Mouse (Mus musculus): Measurements from ENCODE around the gene Grk2.
A peak's percentile ranks its signal among the peaks of the same experiment; 100 is the strongest.

The Grk2 gene

GRCm38 (mm10) chr19:4303640-4303995, 2.4 kb downstream of the Grk2 start:
- no peak for DNase-seq (ENCODE audit: inconsistent ontology term)

DNA sequence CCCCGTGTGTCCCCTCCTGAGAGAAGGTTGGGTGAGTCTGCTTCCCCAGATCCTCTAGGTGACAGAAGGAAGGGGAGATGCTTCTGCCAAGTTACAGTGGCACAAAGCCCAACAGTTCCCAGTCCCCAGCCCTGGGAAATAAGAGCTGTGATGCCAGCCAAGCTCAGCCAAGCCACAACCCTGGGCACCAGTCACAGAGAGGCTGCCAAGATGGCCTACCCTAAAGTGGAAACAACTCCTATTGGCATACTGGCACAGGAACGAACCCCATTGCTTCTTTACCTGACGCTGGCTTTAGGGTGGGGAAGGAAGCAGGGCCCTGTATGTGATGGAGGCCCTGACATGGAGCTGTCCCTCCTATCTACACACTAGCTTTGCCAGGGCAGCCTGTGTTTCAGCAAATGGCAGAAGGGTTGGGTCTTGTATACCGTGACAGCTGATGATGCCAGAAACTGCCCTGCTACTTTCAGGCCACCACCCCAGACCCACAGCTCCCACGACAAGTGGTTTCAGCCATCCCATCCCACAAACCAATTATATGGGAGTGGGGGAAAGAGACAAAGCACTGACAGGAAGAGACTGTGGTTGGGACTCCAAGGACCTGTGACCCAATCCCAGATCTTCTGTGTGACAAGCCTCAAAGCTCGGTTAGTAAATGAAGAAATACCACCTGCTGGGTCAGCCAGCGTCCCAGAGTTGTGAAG, 2.9 kb downstream of the Grk2 start:
- peak; percentile 71 for DNase-seq (ENCODE audit: inconsistent ontology term)

GRCm38 (mm10) chr19:4301735-4302651, 4.0 kb downstream of the Grk2 start:
- no peak for DNase-seq (ENCODE audit: inconsistent ontology term)

GRCm38 (mm10) chr19:4300852-4301734, 4.9 kb downstream of the Grk2 start:
- DNase-seq (ENCODE audit: inconsistent ontology term), result no peak

- no peak for DNase-seq (ENCODE audit: inconsistent ontology term)
Observed at GRCm38 (mm10) chr19:4300271-4300704, 5.7 kb downstream of the Grk2 start.

- DNase-seq (ENCODE audit: inconsistent ontology term), result no peak
Observed at GRCm38 (mm10) chr19:4299574-4300270, 6.3 kb downstream of the Grk2 start.

GRCm38 (mm10) chr19:4299126-4299525, 6.9 kb downstream of the Grk2 start:
- no peak for DNase-seq (ENCODE audit: inconsistent ontology term)

DNA sequence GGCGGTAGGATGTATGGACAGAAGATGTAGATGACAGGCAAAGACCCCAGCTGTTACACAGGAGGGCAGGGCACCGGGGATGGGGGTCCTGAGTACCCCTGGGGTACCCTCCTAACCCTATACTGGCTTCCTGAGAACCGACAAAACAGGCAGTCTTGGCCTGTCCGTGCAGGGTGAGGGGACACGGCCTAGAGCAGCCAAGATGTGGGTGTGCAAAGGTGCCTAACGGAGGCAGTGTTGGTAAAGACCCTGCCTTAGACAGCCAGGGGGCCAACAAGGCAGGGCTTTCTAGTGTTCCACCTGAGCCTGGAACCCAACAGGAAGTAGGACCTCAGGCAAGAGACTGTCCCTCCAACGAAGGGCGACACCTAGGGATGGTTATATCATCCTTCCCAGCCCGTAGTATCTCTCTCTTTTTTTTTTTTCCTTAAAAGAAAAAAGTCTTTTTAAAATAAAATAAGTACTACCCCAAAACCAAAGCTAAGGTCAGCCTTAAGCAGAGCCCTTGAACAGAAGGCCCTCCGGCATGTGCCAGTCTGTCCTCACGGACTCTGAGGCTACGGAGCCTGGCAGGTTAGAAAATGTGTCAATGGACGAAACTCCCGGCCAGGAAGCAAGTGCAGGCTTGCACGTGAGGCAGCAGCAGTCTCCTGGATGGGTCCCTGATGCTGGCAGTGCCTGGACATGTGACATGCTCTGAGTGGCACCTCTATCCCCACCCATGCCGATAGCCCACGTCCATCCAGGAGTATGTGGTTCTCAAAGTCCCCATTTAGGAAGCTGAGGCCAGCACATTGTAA, 7.5 kb downstream of the Grk2 start:
- no peak for DNase-seq (ENCODE audit: inconsistent ontology term)

GRCm38 (mm10) chr19:4297851-4298250, 8.2 kb downstream of the Grk2 start:
- DNase-seq (ENCODE audit: inconsistent ontology term), result no peak

GRCm38 (mm10) chr19:4296611-4297010, 9.4 kb downstream of the Grk2 start:
- no peak for DNase-seq (ENCODE audit: inconsistent ontology term)

- no peak for DNase-seq (ENCODE audit: inconsistent ontology term)
Observed at GRCm38 (mm10) chr19:4295391-4295790, 10.6 kb downstream of the Grk2 start.

GRCm38 (mm10) chr19:4294381-4295097, 11.5 kb downstream of the Grk2 start:
- DNase-seq (ENCODE audit: inconsistent ontology term), result no peak

GRCm38 (mm10) chr19:4291161-4291560, 14.9 kb downstream of the Grk2 start:
- DNase-seq (ENCODE audit: inconsistent ontology term), result no peak

- no peak for DNase-seq (ENCODE audit: inconsistent ontology term)
Observed at GRCm38 (mm10) chr19:4290749-4291148, 15.3 kb downstream of the Grk2 start.

GRCm38 (mm10) chr19:4283653-4284052, 22.4 kb downstream of the Grk2 start:
- no peak for DNase-seq (ENCODE audit: inconsistent ontology term)

DNA sequence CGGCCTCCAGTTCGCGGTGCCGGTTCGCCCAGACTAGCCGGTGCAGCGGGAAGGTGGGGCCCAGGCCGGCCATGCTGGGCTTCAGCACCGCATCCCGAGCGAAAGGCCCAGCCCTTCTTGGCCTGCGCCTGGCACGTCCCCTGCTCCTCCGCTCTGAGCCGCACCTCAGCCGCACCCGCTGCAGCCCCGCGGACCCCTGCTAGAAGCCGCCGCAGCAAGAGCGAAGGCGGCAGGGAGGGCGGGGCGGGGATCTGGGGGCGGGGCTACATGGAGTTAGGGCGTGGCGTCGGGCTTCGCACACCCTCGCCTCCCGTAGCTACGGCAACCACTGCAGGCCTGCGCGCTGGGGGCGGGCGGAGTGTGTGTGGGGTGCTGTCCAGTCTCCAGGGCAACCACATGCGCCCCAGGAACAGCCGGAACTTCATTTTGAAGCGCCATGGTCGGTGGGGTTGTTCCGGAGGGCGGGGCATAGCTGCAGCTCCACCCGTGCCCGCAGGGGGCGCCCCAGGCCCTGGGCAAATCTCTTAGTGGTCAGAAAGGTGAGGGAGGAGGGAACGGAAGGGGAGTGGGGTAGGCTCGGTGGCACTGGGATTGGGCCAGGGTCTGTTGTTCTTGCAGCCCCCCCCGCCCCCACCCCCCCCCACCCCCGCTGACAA, 23.0 kb downstream of the Grk2 start, which contains the start of gene Ankrd13d:
Gene Ankrd13d (minus strand): TSS at position 240 of the 656 bp plus-strand sequence.
- peak; percentile 94 for DNase-seq (ENCODE audit: inconsistent ontology term)

DNA sequence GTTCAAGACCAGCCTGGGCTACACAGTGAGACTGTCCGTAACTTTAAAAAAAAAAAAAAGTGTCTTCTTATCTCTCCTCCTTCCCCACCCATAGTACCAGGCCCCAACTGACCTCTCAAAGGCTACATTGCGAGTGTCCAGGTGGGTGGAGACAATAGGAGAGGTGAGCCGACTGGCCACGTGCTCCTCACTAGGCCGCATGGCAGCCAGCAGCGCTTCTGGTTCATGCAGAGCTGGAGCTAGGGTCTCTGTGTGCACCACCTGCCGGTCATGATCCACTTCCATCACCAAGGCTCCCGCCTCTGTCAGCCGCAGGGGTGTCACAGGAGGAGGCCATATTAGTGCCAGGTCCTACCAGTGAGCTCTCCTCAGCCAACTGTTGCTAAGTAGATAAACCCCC, 25.6 kb downstream of the Grk2 start:
- no peak for DNase-seq (ENCODE audit: inconsistent ontology term)

DNA sequence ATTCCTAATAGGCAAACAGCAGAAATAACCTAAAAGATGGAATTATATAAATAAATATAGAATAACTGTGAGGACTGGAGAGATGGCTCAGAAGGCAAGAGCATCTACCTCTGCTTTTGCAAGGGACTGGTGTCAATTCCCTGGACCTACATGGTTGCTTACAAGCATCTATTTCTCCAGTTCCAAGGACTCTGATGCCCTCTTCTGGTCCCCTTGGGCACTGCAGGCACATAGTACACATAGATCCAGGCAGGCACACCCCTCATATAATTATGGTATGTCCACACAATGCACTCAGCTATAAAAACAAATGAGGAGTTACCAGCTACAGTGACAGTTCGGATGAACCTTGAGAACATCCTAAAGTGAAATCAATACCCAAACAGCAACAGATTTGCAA, 26.5 kb downstream of the Grk2 start:
- no peak for DNase-seq (ENCODE audit: inconsistent ontology term)

DNA sequence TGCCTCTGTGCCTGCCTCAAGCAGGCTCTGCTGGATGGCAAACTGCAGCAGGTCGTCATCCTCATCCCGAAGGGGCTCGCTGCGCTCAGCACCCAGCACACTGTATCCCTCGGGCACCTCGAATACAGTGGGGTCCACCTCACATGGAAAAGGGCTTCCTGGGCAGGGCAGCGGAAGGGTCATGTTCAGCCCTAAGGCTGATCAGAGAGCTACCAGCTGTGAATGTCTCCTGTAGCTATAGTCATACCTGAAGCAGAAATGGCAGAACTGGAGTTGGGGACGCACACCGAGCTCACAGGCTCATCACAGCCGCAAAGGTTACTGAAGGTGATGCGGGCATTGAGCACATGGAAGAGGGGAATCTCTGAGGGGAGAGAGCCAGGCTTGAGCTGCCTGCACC, 35.0 kb downstream of the Grk2 start:
- no peak for DNase-seq (ENCODE audit: inconsistent ontology term)
